Mouse (Mus musculus): ENCODE data around the gene Astn1. TPM values are rescaled to one million over a fixed set of nuclear protein-coding genes. Genes with fewer than 3 reads are reported as not detected.
A peak's percentile ranks its signal among the peaks of the same experiment; 100 is the strongest.

Gene Astn1
- polyA plus RNA-seq, 1 experiment from 2014 or later = 8.5 TPM

DNA sequence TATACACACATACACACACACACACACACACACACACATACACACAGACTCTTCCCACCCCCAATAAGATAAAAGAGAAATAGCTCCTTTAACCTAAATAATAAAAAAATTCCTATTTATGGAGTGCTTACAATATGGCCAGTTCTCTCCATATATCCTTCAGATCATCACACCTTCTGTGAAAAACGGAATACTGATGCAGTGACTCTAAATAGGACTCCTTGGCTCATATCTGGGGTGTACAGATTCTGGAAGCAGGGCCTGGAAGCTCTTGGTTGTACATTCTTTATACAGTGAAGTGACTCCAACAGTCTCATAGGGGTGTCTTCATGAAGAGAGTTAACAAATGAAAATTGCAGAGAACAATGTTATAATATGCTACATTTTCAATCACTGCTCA is 60.7 kb downstream of the Astn1 start:
- Histone ChIP-seq H3K4me2 (ENCODE audit: low read depth, low read length) (no peak overlapping the region), H3K4me3 (ENCODE audit: low read depth, low read length) (no peak overlapping the region), H3K4me1 (ENCODE audit: control insufficient read depth, insufficient read depth, low read length) (no peaks in the 10 kb centered on the region), H3K9me3 (replicated peaks; ENCODE audit: control insufficient read depth, low read length) (no peaks in the 10 kb centered on the region), H3K9ac (replicated peaks; ENCODE audit: low read length) (no peak overlapping the region), H3K36me3 (replicated peaks; ENCODE audit: control insufficient read depth, insufficient read depth, low read depth, low read length) (no peaks in the 10 kb centered on the region), H3K27me3 (ENCODE audit: control insufficient read depth, insufficient read depth, low read length) (no peaks in the 10 kb centered on the region), H3K27ac (replicated peaks; ENCODE audit: low read depth, low read length) (no peak overlapping the region)
- WGBS = 64% methylated on average over 1 of the region's 1 CpGs
- DNase-seq (ENCODE audit: low spot score) = no peak
- ATAC-seq (replicated peaks; ENCODE audit: insufficient number of reproducible peaks, low FRiP score, low TSS enrichment, low read depth) = no peak

DNA sequence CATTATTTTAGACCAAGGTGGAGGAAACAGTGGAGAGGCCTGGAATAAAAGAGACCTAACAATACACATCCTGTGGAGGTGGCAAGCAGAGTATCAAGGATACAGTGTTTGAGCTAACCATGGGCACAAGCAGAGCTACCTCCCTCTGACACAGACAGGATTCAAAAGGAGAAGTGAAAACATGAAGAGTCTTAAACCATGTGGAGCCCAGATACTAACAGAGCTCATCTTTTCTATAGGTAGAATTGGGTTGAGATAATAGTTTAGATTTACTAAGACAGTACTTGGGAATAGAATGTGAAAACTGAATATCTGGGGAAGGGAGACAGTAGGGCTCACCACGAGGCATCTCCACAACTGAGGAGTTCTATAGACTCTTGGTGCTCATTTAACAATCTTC is 84.0 kb downstream of the Astn1 start:
- no peak overlapping the region for H3K4me2 ChIP-seq (ENCODE audit: low read depth, low read length)
- DNase-seq (ENCODE audit: low spot score) (no peak), ATAC-seq (replicated peaks; ENCODE audit: insufficient number of reproducible peaks, low FRiP score, low TSS enrichment, low read depth) (no peak)
- no peak overlapping the region for H3K4me3 ChIP-seq (ENCODE audit: low read depth, low read length)
- no peaks in the 10 kb centered on the region for H3K36me3 ChIP-seq (replicated peaks; ENCODE audit: control insufficient read depth, insufficient read depth, low read depth, low read length)
- H3K27me3 ChIP-seq (ENCODE audit: control insufficient read depth, insufficient read depth, low read length) = no peaks in the 10 kb centered on the region
- no peak overlapping the region for H3K9ac ChIP-seq (replicated peaks; ENCODE audit: low read length)
- H3K9me3 ChIP-seq (replicated peaks; ENCODE audit: control insufficient read depth, low read length) = no peaks in the 10 kb centered on the region
- WGBS = 81% methylated on average over 1 of the region's 1 CpGs
- H3K4me1 ChIP-seq (ENCODE audit: control insufficient read depth, insufficient read depth, low read length) = no peaks in the 10 kb centered on the region
- H3K27ac ChIP-seq (replicated peaks; ENCODE audit: low read depth, low read length) = no peak overlapping the region

- no peaks in the 10 kb centered on the region for H3K27me3 ChIP-seq (ENCODE audit: control insufficient read depth, insufficient read depth, low read length)
- no peaks in the 10 kb centered on the region for H3K4me1 ChIP-seq (ENCODE audit: control insufficient read depth, insufficient read depth, low read length)
- no peak overlapping the region for H3K4me2 ChIP-seq (ENCODE audit: low read depth, low read length)
- H3K9ac ChIP-seq (replicated peaks; ENCODE audit: low read length) = no peak overlapping the region
- WGBS = 74% methylated on average over 7 of the region's 7 CpGs
- DNase-seq (ENCODE audit: low spot score) (peak; percentile 9), ATAC-seq (replicated peaks; ENCODE audit: insufficient number of reproducible peaks, low FRiP score, low TSS enrichment, low read depth) (no peak)
- H3K27ac ChIP-seq (replicated peaks; ENCODE audit: low read depth, low read length) = no peak overlapping the region
- H3K36me3 ChIP-seq (replicated peaks; ENCODE audit: control insufficient read depth, insufficient read depth, low read depth, low read length) = no peaks in the 10 kb centered on the region
- no peaks in the 10 kb centered on the region for H3K9me3 ChIP-seq (replicated peaks; ENCODE audit: control insufficient read depth, low read length)
- H3K4me3 ChIP-seq (ENCODE audit: low read depth, low read length) = no peak overlapping the region
These were observed 85.9 kb downstream of the Astn1 start for GRCm38 (mm10) chr1:158447956-158448355.

- Histone ChIP-seq H3K4me3 (ENCODE audit: low read depth, low read length) (no peak overlapping the region), H3K4me1 (ENCODE audit: control insufficient read depth, insufficient read depth, low read length) (no peaks in the 10 kb centered on the region), H3K9me3 (replicated peaks; ENCODE audit: control insufficient read depth, low read length) (no peaks in the 10 kb centered on the region), H3K9ac (replicated peaks; ENCODE audit: low read length) (no peak overlapping the region), H3K27me3 (ENCODE audit: control insufficient read depth, insufficient read depth, low read length) (no peaks in the 10 kb centered on the region), H3K4me2 (ENCODE audit: low read depth, low read length) (no peak overlapping the region), H3K36me3 (replicated peaks; ENCODE audit: control insufficient read depth, insufficient read depth, low read depth, low read length) (no peaks in the 10 kb centered on the region), H3K27ac (replicated peaks; ENCODE audit: low read depth, low read length) (no peak overlapping the region)
- ATAC-seq (replicated peaks; ENCODE audit: insufficient number of reproducible peaks, low FRiP score, low TSS enrichment, low read depth) = 0 out of 2 replicates have a peak, but pooled peaks have one; percentile 44
- no peak for DNase-seq (ENCODE audit: low spot score)
These were observed 90.6 kb downstream of the Astn1 start for GRCm38 (mm10) chr1:158452675-158453074.

GRCm38 (mm10) chr1:158453587-158453986 is 91.5 kb downstream of the Astn1 start:
- Histone ChIP-seq H3K9ac (replicated peaks; ENCODE audit: low read length) (no peak overlapping the region), H3K36me3 (replicated peaks; ENCODE audit: control insufficient read depth, insufficient read depth, low read depth, low read length) (no peaks in the 10 kb centered on the region), H3K27me3 (ENCODE audit: control insufficient read depth, insufficient read depth, low read length) (no peaks in the 10 kb centered on the region), H3K4me1 (ENCODE audit: control insufficient read depth, insufficient read depth, low read length) (no peaks in the 10 kb centered on the region), H3K9me3 (replicated peaks; ENCODE audit: control insufficient read depth, low read length) (no peaks in the 10 kb centered on the region), H3K4me3 (ENCODE audit: low read depth, low read length) (no peak overlapping the region), H3K4me2 (ENCODE audit: low read depth, low read length) (no peak overlapping the region), H3K27ac (replicated peaks; ENCODE audit: low read depth, low read length) (no peak overlapping the region)
- WGBS = 93% methylated on average over 5 of the region's 5 CpGs
- DNase-seq (ENCODE audit: low spot score) = no peak
- no peak for ATAC-seq (replicated peaks; ENCODE audit: insufficient number of reproducible peaks, low FRiP score, low TSS enrichment, low read depth)

DNA sequence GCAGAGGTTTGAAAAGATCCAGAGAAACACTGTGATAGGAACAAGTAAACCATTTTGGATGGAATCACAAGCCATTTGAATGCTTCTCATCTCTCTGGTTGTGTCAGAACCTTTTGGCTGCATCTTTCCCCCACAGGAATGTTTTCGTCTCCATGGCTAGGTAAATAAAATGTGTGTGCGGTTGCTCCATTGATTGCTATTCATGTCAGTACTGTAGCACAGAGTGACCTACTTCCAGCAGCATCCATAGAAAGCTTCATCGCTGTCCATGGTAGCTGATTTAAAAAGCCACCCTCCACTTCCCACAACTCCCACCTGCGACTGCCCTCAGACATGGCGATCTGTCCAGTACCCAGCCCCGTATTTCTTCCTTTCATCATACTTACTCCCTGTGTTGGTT is 101.9 kb downstream of the Astn1 start:
- Histone ChIP-seq H3K9ac (replicated peaks; ENCODE audit: low read length) (no peak overlapping the region), H3K36me3 (replicated peaks; ENCODE audit: control insufficient read depth, insufficient read depth, low read depth, low read length) (no peaks in the 10 kb centered on the region), H3K27me3 (ENCODE audit: control insufficient read depth, insufficient read depth, low read length) (no peaks in the 10 kb centered on the region), H3K9me3 (replicated peaks; ENCODE audit: control insufficient read depth, low read length) (no peaks in the 10 kb centered on the region), H3K27ac (replicated peaks; ENCODE audit: low read depth, low read length) (no peak overlapping the region), H3K4me2 (ENCODE audit: low read depth, low read length) (no peak overlapping the region), H3K4me3 (ENCODE audit: low read depth, low read length) (no peak overlapping the region), H3K4me1 (ENCODE audit: control insufficient read depth, insufficient read depth, low read length) (no peaks in the 10 kb centered on the region)
- ATAC-seq (replicated peaks; ENCODE audit: insufficient number of reproducible peaks, low FRiP score, low TSS enrichment, low read depth) (no peak), DNase-seq (ENCODE audit: low spot score) (peak; percentile 61)
- WGBS = 58% methylated on average over 6 of the region's 6 CpGs

- no peak overlapping the region for H3K4me3 ChIP-seq (ENCODE audit: low read depth, low read length)
- H3K9me3 ChIP-seq (replicated peaks; ENCODE audit: control insufficient read depth, low read length) = no peaks in the 10 kb centered on the region
- H3K36me3 ChIP-seq (replicated peaks; ENCODE audit: control insufficient read depth, insufficient read depth, low read depth, low read length) = no peaks in the 10 kb centered on the region
- ATAC-seq (replicated peaks; ENCODE audit: insufficient number of reproducible peaks, low FRiP score, low TSS enrichment, low read depth) (no peak), DNase-seq (ENCODE audit: low spot score) (no peak)
- no peak overlapping the region for H3K27ac ChIP-seq (replicated peaks; ENCODE audit: low read depth, low read length)
- no peak overlapping the region for H3K4me2 ChIP-seq (ENCODE audit: low read depth, low read length)
- H3K27me3 ChIP-seq (ENCODE audit: control insufficient read depth, insufficient read depth, low read length) = no peaks in the 10 kb centered on the region
- no peaks in the 10 kb centered on the region for H3K4me1 ChIP-seq (ENCODE audit: control insufficient read depth, insufficient read depth, low read length)
- no peak overlapping the region for H3K9ac ChIP-seq (replicated peaks; ENCODE audit: low read length)
- WGBS = 50% methylated on average over 6 of the region's 6 CpGs
These were observed 103.2 kb downstream of the Astn1 start for GRCm38 (mm10) chr1:158465286-158465685.

DNA sequence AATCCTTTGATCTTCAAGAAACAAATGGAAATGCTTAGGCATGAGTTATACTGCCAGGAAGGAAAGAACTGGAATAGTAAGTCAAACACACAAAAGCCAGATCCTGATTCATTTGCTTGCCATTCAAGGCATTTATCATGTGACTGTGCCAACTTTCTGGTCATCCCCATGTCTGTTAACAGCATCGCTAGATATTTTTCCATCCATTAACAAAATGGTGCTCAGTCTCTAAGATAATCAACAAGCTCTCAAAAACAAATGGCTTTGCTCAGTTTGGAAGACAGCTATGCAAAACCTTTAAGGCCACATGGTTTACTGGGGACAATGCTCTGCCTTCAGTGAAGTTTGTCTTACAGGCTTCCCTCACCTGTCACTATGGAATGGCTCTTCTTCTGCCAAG is 115.8 kb downstream of the Astn1 start:
- no peak for ATAC-seq (replicated peaks; ENCODE audit: insufficient number of reproducible peaks, low FRiP score, low TSS enrichment, low read depth)
- no peaks in the 10 kb centered on the region for H3K4me1 ChIP-seq (ENCODE audit: control insufficient read depth, insufficient read depth, low read length)
- 93% methylated on average over 1 of the region's 1 CpGs for WGBS
- no peak overlapping the region for H3K27ac ChIP-seq (replicated peaks; ENCODE audit: low read depth, low read length)
- no peaks in the 10 kb centered on the region for H3K9me3 ChIP-seq (replicated peaks; ENCODE audit: control insufficient read depth, low read length)
- H3K27me3 ChIP-seq (ENCODE audit: control insufficient read depth, insufficient read depth, low read length) = no peaks in the 10 kb centered on the region
- no peaks in the 10 kb centered on the region for H3K36me3 ChIP-seq (replicated peaks; ENCODE audit: control insufficient read depth, insufficient read depth, low read depth, low read length)
- DNase-seq (ENCODE audit: low spot score) = no peak
- no peak overlapping the region for H3K4me3 ChIP-seq (ENCODE audit: low read depth, low read length)
- no peak overlapping the region for H3K9ac ChIP-seq (replicated peaks; ENCODE audit: low read length)
- H3K4me2 ChIP-seq (ENCODE audit: low read depth, low read length) = no peak overlapping the region

Measured in embryonic facial prominence, embryonic 11.5 days (tissue).